Mouse (Mus musculus) spleen, adult 2 months (tissue): ENCODE data around the gene Gm13279. TPM values are rescaled to one million over a fixed set of nuclear protein-coding genes. Genes with fewer than 3 reads are reported as not detected.
"Not testable (repeated sequence)": the region's sequence is repeated elsewhere in the genome, so short reads cannot be mapped to it uniquely, and the experiment has no call there.

Experiments used
- DNase-seq, 2 experiments: peaks; one replicate each; pipeline versions ENCODE4 v3.0.0 to v3.0.0-alpha.2; 2012 to 2021; ENCODE audit warnings: low spot score in 2 of 2, low read depth in 1 of 2
- H3K27ac ChIP-seq: fragments of 200-500 bp; 2 replicates; pipeline ENCODE4 v1.5.1; 2012; ENCODE audit warnings: low read length, inconsistent platforms; ENCODE audit not compliant: insufficient read depth
- H3K27me3 ChIP-seq: fragments of 200-500 bp; 2 replicates; pipeline ENCODE4 v1.6.1; 2012; ENCODE audit warnings: mild to moderate bottlenecking, moderate library complexity, low read length, inconsistent platforms; ENCODE audit not compliant: control insufficient read depth, insufficient read depth
- H3K36me3 ChIP-seq: fragments of 200-500 bp; 2 replicates; pipeline ENCODE4 v1.6.1; 2012; ENCODE audit warnings: mild to moderate bottlenecking, low read length, inconsistent platforms; ENCODE audit not compliant: control insufficient read depth, insufficient read depth
- H3K4me1 ChIP-seq: fragments of 200-500 bp; 2 replicates; pipeline ENCODE4 v1.6.1; 2011; ENCODE audit warnings: inconsistent platforms; ENCODE audit not compliant: control insufficient read depth, insufficient read depth, insufficient read length
- H3K4me3 ChIP-seq: fragments of 200-500 bp; 2 replicates; pipeline ENCODE4 v1.5.1; 2011; ENCODE audit warnings: mild to moderate bottlenecking, inconsistent platforms; ENCODE audit not compliant: insufficient read depth, insufficient read length; ENCODE audit errors: extremely low read depth
- CTCF ChIP-seq: fragments of 200-500 bp; IDR thresholded peaks from 2 replicates; pipeline ENCODE4 v1.5.1; 2011; ENCODE audit warnings: mild to moderate bottlenecking, inconsistent platforms; ENCODE audit not compliant: insufficient read depth, insufficient read length, insufficient replicate concordance; ENCODE audit errors: extremely low read depth
- POLR2A ChIP-seq: fragments of 200-500 bp; IDR thresholded peaks from 2 replicates; pipeline ENCODE4 v1.6.1; 2011; ENCODE audit warnings: low read depth, low read length, inconsistent platforms
- WGBS: fragments of 180-500 bp; shearing (Covaris S2); methylation state at CpG from one replicate; pipeline ENCODE4 v1.1.7; 2018; 5-methylcytosine and 5-hydroxymethylcytosine counted together
- polyA plus RNA-seq: library from polyadenylated mRNA; depleted of rRNA; stranded (reverse); fragments of >200 nt; gene quantifications from 2 replicates; pipeline ENCODE4 v1.2.3, GENCODE M21; 2012; rRNA removed

Gm13279 gene
- not detected in 2 replicates for polyA plus RNA-seq

DNA sequence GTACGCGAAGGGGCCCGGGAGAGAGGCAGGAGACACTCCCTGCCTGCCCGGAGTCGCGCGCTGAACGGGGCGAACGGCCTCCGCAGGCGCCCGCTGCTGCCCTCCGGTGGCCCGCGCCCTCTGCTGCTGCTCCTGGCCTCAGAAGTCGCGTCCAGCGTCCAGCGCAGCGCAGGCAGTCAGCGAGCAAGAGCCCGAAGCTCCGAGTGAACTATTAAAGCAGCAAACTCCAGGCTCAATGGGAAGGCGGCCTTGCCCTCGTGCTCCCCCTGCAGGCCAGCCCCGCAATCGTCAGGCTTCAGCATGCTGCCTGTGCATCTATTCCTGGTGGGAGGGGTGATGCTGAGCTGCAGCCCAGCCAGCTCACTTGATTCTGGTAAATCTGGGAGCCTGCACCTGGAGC lies at the start of gene Gm13279:
TSS of gene Gm13279 (plus strand) at position 301 of the 400 bp plus-strand sequence.
- H3K27me3 ChIP-seq, H3K27ac ChIP-seq, DNase-seq, H3K36me3 ChIP-seq, H3K4me1 ChIP-seq, H3K4me3 ChIP-seq: not testable (repeated sequence)
- no CpG with 5 or more reads among the region's 28 CpGs for WGBS

DNA sequence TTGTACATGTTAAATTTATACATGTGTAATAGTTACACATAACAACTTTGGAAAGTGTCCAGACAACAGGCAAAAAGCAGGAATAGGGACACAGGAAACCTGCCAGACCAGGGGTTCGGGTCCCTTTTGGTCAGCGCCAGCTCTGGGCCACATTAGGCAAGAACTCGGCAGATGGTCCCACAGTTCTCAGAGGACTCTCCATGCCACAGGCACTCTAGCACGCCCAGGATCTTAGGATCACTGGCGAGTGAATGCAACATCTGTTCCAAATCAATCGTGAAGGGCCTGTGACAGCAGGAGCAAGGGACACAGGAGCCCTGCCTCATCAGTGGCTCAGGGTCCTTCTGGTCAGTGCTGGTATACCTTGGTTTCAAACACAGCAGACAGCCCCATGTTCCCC lies 47.3 kb upstream of the Gm13279 start:
- TF ChIP-seq CTCF (no peak), POLR2A (no peak)
- H3K27ac ChIP-seq: no peak overlapping the region
- DNase-seq: no peak
- no peak overlapping the region for H3K4me3 ChIP-seq
- 89% methylated on average over 6 of the region's 6 CpGs for WGBS
- no peaks in the 10 kb centered on the region for H3K27me3 ChIP-seq
- no peaks in the 10 kb centered on the region for H3K36me3 ChIP-seq
- no peaks in the 10 kb centered on the region for H3K4me1 ChIP-seq

DNA sequence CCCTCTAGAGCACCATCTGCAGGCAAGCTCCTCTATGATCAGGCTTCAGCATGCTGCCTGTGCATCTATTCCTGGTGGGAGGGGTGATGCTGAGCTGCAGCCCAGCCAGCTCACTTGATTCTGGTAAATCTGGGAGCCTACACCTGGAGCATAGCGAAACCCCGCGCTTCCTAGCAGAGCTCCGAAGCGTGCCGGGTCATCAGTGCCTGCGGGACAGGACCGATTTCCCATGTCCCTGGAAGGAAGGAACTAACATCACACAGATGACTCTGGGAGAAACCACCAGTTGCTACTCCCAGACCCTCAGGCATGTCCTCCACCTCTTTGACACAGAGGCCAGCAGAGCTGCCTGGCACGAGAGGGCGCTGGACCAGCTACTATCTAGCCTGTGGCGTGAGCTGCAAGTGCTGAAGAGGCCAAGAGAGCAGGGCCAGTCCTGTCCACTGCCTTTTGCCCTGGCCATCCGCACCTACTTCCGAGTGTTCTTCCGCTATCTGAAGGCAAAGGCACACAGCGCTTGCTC lies 42.3 kb upstream of the Gm13279 start, which contains the start of gene Gm13271:
TSS of gene Gm13271 (plus strand) at position 51 of the 523 bp plus-strand sequence.
- not testable (repeated sequence) for H3K27me3 ChIP-seq, H3K27ac ChIP-seq, H3K4me3 ChIP-seq, H3K4me1 ChIP-seq, H3K36me3 ChIP-seq
- 94% methylated on average over 15 of the region's 15 CpGs for WGBS
- DNase-seq: peak in 1 of 2 experiments; percentile 70

DNA sequence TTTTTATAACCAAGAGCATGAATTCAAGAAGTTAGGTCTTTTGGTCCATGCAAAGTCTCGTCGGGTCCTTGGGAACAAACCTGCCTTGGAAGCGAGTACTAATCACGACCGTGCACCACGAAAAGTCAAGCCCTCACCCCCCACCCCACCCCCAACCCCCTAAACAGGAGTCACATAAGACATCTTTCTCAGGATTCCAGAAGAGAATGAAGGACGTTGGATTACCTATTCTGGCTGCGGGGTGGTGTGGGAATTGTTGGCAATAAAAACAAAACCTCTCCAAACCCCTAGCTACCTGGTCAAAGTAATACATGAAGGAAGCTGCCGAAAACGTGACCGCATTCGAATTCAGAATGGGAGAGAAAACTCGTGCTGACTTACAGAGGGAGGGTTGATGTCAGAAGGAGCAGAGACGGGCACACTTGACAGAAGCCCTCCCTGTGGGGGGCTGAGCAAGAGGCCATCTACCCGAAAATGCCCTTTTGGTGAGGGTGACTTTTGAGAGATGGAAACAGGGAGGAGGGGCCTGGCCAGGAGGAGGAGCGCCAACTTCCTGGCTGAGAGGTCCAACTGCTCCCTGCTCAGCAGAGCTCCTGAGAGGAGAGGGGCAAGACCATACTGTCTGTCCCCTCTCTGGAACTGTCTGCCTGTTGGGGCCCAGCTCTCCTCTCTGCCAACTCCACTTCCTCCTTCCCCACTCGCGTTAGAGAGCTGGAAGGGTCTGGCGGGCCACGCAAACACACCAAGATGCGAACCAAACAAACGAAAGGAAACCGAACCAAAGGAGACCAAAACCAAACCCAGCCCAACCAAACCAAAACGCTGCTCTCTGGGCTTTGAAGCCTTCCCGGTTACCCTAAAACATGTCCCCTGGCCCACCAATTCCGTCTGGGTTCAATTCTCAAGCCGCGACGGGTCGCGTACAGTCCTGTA lies 40.4 kb upstream of the Gm13279 start:
- H3K36me3 ChIP-seq, H3K27me3 ChIP-seq, H3K4me1 ChIP-seq: not testable (repeated sequence)
- 7% methylated on average over 29 of the region's 31 CpGs for WGBS
- Histone ChIP-seq H3K4me3 (peak overlapping the region; percentile 83), H3K27ac (peak overlapping the region; percentile 97)
- DNase-seq: peak in 1 of 2 experiments; percentile 32

DNA sequence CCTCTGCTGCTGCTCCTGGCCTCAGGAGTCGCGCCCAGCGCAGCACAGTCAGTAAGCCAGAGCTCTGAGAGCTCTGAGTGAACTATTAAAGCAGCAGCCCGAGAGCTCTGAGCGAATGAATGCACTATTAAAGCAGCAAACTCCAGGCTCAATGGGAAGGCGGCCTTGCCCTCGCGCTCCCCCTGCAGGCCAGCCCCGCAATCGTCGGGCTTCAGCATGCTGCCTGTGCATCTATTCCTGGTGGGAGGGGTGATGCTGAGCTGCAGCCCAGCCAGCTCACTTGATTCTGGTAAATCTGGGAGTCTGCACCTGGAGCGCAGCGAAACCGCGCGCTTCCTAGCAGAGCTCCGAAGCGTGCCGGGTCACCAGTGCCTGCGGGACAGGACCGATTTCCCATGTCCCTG lies 39.6 kb upstream of the Gm13279 start:
- H3K27me3 ChIP-seq, H3K36me3 ChIP-seq, H3K4me1 ChIP-seq: not testable (repeated sequence)
- Histone ChIP-seq H3K27ac (peak overlapping the region; percentile 97), H3K4me3 (peak overlapping the region; percentile 83; the same call in 1 of the 2 replicates)
- whole genome bisulfite sequencing: 1% methylated on average over 21 of the region's 21 CpGs
- DNase-seq: peak; percentile 80 to 81
- peak; percentile 60; the same call in 1 of the 2 replicates for TF ChIP-seq CTCF

DNA sequence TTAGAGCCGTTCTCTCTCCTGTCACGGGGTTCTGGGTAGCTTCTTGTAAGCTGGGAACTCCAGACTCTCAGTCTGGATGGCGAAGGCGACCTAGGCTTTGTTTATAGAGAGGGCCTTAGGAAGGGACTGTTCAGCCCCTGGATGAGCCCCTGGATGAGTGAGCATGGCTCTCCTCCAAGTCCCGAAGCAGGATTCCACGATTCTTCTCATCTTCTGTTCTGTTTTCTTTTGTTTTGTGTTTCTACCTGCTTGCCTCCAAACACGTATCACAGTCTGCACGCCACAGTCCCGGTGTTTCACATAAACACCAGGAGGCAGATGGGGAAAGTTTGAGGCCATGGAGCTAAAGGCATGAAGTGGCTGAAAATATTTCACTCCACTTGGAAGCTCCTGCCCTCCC lies 38.4 kb upstream of the Gm13279 start:
- H3K4me1 ChIP-seq, H3K27me3 ChIP-seq, H3K4me3 ChIP-seq, H3K36me3 ChIP-seq, H3K27ac ChIP-seq, DNase-seq: not testable (repeated sequence)
- 90% methylated on average over 9 of the region's 9 CpGs for WGBS

DNA sequence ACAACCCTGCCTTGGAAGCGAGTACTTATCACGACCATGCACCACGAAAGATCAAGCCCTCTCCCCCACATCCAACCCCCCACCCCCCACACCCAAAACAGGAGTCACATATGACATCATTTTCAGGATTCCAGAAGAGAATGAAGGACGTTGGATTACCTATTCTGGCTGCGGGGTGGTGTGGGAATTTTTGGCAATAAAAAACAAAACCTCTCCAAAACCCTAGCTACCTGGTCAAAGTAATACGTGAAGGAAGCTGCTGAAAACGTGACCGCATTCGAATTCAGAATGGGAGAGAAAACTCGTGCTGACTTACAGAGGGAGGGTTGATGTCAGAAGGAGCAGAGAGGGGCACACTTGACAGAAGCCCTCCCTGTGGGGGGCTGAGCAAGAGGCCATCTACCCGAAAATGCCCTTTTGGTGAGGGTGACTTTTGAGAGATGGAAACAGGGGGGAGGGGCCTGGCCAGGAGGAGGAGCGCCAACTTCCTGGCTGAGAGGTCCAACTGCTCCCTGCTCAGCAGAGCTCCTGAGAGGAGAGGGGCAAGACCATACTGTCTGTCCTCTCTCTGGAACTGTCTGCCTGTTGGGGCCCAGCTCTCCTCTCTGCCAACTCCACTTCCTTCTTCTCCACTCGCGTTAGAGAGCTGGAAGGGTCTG lies 37.5 kb upstream of the Gm13279 start, which contains the start of gene Gm13283:
TSS of gene Gm13283 (plus strand) at position 510 of the 659 bp plus-strand sequence.
- not testable (repeated sequence) for H3K36me3 ChIP-seq, H3K27me3 ChIP-seq, H3K4me1 ChIP-seq
- H3K4me3 ChIP-seq: peak within 1 kb of the TSS; percentile 61
- H3K27ac ChIP-seq: peak within 1 kb of the TSS; percentile 50; the same call in 1 of the 2 replicates
- peak in 1 of 2 experiments; percentile 26 for DNase-seq
- 19% methylated on average over 11 of the region's 14 CpGs for WGBS

DNA sequence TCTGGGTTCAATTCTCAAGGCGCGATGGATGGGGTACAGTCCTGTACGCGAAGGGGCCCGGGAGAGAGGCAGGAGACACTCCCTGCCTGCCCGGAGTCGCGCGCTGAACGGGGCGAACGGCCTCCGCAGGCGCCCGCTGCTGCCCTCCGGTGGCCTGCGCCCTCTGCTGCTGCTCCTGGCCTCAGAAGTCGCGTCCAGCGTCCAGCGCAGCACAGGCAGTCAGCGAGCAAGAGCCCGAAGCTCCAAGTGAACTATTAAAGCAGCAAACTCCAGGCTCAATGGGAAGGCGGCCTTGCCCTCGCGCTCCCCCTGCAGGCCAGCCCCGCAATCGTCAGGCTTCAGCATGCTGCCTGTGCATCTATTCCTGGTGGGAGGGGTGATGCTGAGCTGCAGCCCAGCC lies 36.8 kb upstream of the Gm13279 start:
- not testable (repeated sequence) for H3K27me3 ChIP-seq, H3K36me3 ChIP-seq, H3K4me1 ChIP-seq
- Histone ChIP-seq H3K4me3 (peak overlapping the region; percentile 61), H3K27ac (peak overlapping the region; percentile 50; the same call in 1 of the 2 replicates)
- peak; percentile 50 to 52 for DNase-seq
- under 1% methylated on average over 26 of the region's 28 CpGs for WGBS

DNA sequence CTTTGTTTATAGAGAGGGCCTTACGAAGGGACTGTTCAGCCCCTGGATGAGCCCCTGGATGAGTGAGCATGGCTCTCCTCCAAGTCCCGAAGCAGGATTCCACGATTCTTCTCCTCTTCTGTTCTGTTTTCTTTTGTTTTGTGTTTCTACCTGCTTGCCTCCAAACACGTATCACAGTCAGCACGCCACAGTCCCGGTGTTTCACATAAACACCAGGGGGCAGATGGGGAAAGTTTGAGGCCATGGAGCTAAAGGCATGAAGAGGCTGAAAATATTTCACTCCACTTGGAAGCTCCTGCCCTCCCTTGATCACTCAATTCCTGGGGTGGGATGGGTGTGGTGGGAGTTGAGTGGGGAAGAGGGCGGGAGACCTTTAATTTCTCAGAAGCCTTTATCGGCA lies 35.4 kb upstream of the Gm13279 start:
- H3K4me1 ChIP-seq, H3K36me3 ChIP-seq, H3K27ac ChIP-seq, H3K4me3 ChIP-seq, H3K27me3 ChIP-seq: not testable (repeated sequence)
- 73% methylated on average over 6 of the region's 8 CpGs for WGBS
- DNase-seq: peak in 1 of 2 experiments; percentile 69

DNA sequence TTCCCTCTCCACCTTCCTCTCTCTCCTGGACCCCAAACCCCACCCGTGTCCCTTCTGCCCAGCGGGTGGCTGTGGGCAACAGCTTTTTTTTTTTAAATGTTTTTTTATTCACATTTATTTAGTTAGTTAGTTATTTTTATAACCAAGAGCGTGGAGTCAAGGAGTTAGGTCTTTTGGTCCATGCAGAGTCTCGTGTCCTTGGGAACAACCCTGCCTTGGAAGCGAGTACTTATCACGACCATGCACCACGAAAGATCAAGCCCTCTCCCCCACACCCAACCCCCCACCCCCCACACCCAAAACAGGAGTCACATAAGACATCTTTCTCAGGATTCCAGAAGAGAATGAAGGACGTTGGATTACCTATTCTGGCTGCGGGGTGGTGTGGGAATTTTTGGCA lies 34.9 kb upstream of the Gm13279 start:
- not testable (repeated sequence) for H3K27me3 ChIP-seq, H3K27ac ChIP-seq, H3K4me1 ChIP-seq, DNase-seq, H3K36me3 ChIP-seq, H3K4me3 ChIP-seq
- 60% methylated on average over 9 of the region's 9 CpGs for WGBS
